Mouse (Mus musculus) hindbrain, postnatal 0 days (tissue): ENCODE data around the gene Pea15a. TPM values are rescaled to one million over a fixed set of nuclear protein-coding genes. Genes with fewer than 3 reads are reported as not detected.

Experiments used
- ATAC-seq: fragments of 200-750 bp; cut with Nextera tagmentation; 2 replicates; pipeline ENCODE4 v1.8.0; 2017; ENCODE audit warnings: mild to moderate bottlenecking, moderate TSS enrichment, moderate library complexity
- DNase-seq: peaks from one replicate; pipeline ENCODE4 v3.0.0-alpha.2; 2015; ENCODE audit warnings: low spot score
- H3K27ac ChIP-seq: fragments of 300-500 bp; sonication (generic); 2 replicates; pipeline ENCODE4 v1.5.1; 2014; ENCODE audit warnings: mild to moderate bottlenecking
- H3K27me3 ChIP-seq: fragments of 300-500 bp; sonication (generic); 2 replicates; pipeline ENCODE4 v1.6.1; 2014; ENCODE audit warnings: low read length, mixed read lengths; ENCODE audit not compliant: insufficient read depth
- H3K36me3 ChIP-seq: fragments of 300-500 bp; sonication (generic); 2 replicates; pipeline ENCODE4 v1.6.1; 2014; ENCODE audit warnings: low read length, mixed read lengths; ENCODE audit not compliant: insufficient read depth
- H3K4me1 ChIP-seq: fragments of 300-500 bp; sonication (generic); 2 replicates; pipeline ENCODE4 v1.6.1; 2014; ENCODE audit warnings: antibody characterized with exemption, low read length, mixed read lengths; ENCODE audit not compliant: insufficient read depth
- H3K4me2 ChIP-seq: fragments of 300-500 bp; sonication (generic); 2 replicates; pipeline ENCODE4 v1.6.1; 2014; ENCODE audit warnings: low read depth, mild to moderate bottlenecking, low read length, moderate library complexity, mixed read lengths
- H3K4me3 ChIP-seq: fragments of 300-500 bp; sonication (generic); 2 replicates; pipeline ENCODE4 v1.5.1; 2014; ENCODE audit warnings: low read length
- H3K9ac ChIP-seq: fragments of 300-500 bp; sonication (generic); replicated peaks from 2 replicates; pipeline ENCODE4 v1.6.1; 2014; ENCODE audit warnings: mild to moderate bottlenecking, low read length, moderate library complexity, mixed read lengths
- H3K9me3 ChIP-seq: fragments of 300-500 bp; sonication (generic); 2 replicates; pipeline ENCODE4 v1.6.1; 2016; ENCODE audit warnings: low read length, mixed read lengths
- CTCF ChIP-seq: IDR thresholded peaks from 2 replicates; pipeline ENCODE4 v1.5.1; 2016; ENCODE audit warnings: antibody characterized with exemption, control low read depth, low read depth
- WGBS: fragments of 180-500 bp; shearing (Covaris S2); extraction: QIAGEN DNeasy Blood & Tissue Kit; methylation state at CpG from one replicate; pipeline ENCODE4 v1.1.7; 2014; 5-methylcytosine and 5-hydroxymethylcytosine counted together
- polyA plus RNA-seq: library from polyadenylated mRNA; unstranded; fragments of >200 nt; fragmentation: Nextera tagmentation; extraction: Ambion mirVana; gene quantifications from 2 replicates; pipeline ENCODE4 v1.2.1, GENCODE M21; 2015
- total RNA-seq: library from RNA; depleted of rRNA; stranded (reverse); fragments of >200 nt; gene quantifications from 2 replicates; pipeline ENCODE4 v1.2.3, GENCODE M21; 2014

The Pea15a gene
- total and polyA plus RNA-seq, 2 experiments from 2014 or later, result 309 to 503 TPM

DNA sequence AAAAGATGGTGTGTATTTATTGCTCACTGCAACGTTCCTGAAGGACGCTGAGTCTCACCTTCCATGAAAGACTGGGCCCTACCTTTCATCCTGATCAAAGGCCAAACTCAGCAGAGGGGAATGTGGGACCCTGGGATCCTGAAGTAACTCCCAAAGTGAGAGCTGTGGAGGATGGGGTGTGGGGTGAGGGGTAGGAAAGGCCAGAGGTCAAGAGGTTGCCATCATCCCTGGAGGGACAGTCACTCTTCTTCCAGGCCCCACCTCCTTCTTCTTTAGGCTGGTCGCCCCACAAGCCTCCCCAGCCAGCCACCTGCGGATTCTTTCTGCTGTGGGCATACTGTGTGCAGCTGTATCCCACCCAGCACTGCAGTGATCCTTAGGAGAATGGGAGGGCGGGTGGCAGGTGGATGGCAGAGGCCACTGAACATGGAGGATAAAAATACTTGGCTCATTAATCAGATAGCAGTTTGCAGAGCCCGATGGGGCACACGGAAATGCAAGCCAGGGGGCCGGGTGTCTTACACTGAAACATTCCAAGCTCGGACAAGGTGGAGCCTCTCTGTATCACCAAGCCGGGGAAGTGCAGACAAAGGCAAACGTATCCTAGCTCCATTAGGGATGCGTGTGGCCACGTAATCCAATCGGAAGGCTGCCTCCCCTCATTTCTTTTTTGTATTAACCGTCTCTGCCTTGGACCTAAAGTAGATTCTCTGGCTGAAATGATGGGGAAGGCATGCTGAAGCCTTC, 11.7 kb upstream of the Pea15a start:
- Histone ChIP-seq H3K4me3 (no peak overlapping the region), H3K36me3 (no peaks in the 10 kb centered on the region), H3K4me2 (no peak overlapping the region), H3K27me3 (no peaks in the 10 kb centered on the region), H3K4me1 (0 out of 2 replicates have a peak, but pooled peaks cover 3% of the 10 kb centered on the region), H3K27ac (no peak overlapping the region), H3K9me3 (no peaks in the 10 kb centered on the region), H3K9ac (no peak overlapping the region)
- TF ChIP-seq CTCF, result no peak
- ATAC-seq (no peak), DNase-seq (no peak)
- 51% methylated on average over 15 of the region's 15 CpGs for WGBS

DNA sequence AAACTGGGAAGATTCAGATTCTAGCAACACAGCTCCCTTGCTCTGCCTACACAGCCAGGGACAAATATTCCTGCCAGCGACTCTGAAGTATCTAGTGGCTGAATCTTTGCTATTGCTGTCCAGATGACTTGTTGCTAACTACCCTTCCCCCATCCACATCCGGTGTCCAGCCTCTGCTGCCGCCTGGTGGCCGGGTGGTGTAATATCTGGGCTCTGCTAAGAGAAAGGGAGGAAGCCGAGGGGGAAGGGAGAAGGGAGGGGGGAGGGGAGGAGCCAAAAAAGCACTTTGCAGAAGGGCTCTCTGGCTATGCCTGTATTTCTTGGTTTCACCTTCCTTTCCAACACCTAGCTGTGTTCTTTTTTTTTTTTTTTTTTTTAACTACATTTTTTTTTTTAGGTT, 10.5 kb upstream of the Pea15a start:
- Histone ChIP-seq H3K36me3 (no peaks in the 10 kb centered on the region), H3K4me3 (no peak overlapping the region), H3K9ac (no peak overlapping the region), H3K27ac (peak overlapping the region; percentile 74), H3K4me2 (peak overlapping the region; percentile 42; the same call in 1 of the 2 replicates), H3K4me1 (peaks cover 9% of the 10 kb centered on the region), H3K9me3 (no peaks in the 10 kb centered on the region), H3K27me3 (no peaks in the 10 kb centered on the region)
- ATAC-seq (peak; percentile 77), DNase-seq (peak; percentile 91)
- TF ChIP-seq CTCF, result peak; percentile 97
- WGBS, result 4% methylated on average over 5 of the region's 5 CpGs

DNA sequence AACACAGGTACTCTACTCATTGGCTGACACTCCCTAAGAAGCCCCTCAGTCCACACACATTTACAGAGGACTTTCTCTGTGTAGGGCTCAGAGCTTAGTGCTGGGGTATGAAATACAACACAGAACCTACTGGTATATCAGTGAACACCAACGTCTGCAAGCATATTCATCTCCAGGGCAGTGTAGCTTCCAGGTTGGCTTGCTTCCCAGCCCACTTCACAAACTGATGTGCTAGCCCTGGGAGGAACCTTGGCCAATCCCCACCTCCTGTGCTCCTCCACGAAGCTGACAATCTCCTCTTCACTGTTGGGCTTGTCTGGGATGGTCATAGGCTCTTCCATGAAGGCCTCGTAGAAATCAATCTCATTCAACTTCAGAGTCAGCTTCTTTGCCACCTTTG, 8.1 kb upstream of the Pea15a start:
- Histone ChIP-seq H3K36me3 (no peaks in the 10 kb centered on the region), H3K27ac (no peak overlapping the region), H3K4me1 (peaks cover 9% of the 10 kb centered on the region), H3K9ac (no peak overlapping the region), H3K4me3 (no peak overlapping the region), H3K9me3 (no peaks in the 10 kb centered on the region), H3K4me2 (no peak overlapping the region), H3K27me3 (no peaks in the 10 kb centered on the region)
- DNase-seq, result no peak
- no peak for ATAC-seq
- TF ChIP-seq CTCF, result no peak
- 46% methylated on average over 3 of the region's 3 CpGs for WGBS

DNA sequence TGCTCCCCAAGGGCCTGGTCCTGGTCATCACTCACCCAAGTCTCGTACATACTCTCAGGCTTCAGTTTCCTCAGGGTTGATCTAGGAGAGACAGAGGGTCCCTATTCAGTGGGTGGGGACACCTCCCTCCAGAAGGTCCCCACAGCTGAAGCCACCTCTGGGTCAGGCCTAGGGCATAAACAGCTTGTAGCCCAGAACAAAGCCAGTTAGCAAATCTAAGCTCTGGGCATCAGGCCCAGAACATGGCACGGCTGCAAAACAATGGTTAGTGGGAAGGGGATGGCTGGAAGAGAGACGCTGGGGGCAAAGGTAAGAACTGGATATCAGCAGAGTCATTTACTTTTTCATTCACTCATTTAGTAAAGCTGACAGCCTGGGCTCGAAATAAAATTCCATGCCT, 7.2 kb upstream of the Pea15a start:
- H3K27me3 ChIP-seq, result no peaks in the 10 kb centered on the region
- TF ChIP-seq CTCF, result no peak
- peaks cover 9% of the 10 kb centered on the region for H3K4me1 ChIP-seq
- no peak overlapping the region; the same call in 1 of the 2 replicates for H3K27ac ChIP-seq
- H3K4me3 ChIP-seq, result no peak overlapping the region
- no peak overlapping the region for H3K9ac ChIP-seq
- ATAC-seq (no peak), DNase-seq (no peak)
- H3K36me3 ChIP-seq, result no peaks in the 10 kb centered on the region
- WGBS, result 21% methylated on average over 4 of the region's 4 CpGs
- no peaks in the 10 kb centered on the region for H3K9me3 ChIP-seq
- H3K4me2 ChIP-seq, result no peak overlapping the region

DNA sequence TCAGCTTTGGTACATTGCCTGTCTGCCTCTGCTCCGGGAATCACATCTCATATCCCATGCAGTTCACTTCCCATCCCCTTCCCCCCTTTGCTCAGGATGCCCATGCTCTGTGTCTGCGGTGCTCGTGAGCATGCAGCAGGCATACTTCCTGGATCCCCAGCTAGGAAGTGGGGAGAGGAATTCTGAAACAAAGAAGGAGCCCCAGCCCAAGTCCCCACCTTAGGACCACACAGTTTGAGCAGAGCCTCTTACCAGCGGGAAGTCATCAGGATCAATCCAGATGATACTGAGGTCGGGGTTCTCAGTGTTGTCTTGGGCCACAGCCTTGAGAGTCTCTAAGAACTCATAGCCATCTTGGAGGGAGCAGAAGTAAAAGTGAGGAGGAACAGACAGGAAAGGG, 6.2 kb upstream of the Pea15a start:
- Histone ChIP-seq H3K4me3 (no peak overlapping the region), H3K9me3 (no peaks in the 10 kb centered on the region), H3K9ac (no peak overlapping the region), H3K4me1 (peaks cover 9% of the 10 kb centered on the region), H3K27ac (no peak overlapping the region), H3K4me2 (no peak overlapping the region), H3K27me3 (no peaks in the 10 kb centered on the region), H3K36me3 (no peaks in the 10 kb centered on the region)
- TF ChIP-seq CTCF, result no peak
- no peak for DNase-seq
- 37% methylated on average over 5 of the region's 5 CpGs for WGBS
- no peak for ATAC-seq

DNA sequence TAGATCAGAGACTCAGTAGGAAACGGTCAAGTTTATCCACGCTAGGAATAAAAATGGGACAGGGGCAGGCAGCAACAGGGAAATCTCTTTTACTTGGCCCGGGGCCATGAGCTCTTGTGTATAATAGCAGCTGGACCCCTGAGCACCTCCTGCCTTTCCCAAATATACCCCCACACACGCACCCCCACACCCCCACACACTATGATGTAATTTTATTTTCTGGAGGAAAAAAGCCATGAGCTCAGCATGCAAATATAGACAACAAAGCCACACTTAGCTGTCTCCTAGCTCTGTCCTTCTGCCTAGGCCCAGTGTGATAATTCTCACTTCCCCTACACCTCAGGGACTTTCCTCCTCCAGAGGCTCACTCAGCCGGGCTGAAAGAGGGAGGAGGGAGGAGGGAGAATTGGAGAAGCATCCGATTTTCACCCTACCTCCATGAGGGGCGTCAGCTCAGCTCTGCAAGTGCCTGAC, 544 bp upstream of the Pea15a start:
- no peaks in the 10 kb centered on the region for H3K9me3 ChIP-seq
- peak overlapping the region; percentile 95; the same call in 1 of the 2 replicates for H3K9ac ChIP-seq
- H3K4me1 ChIP-seq, result peaks cover 41% of the 10 kb centered on the region
- TF ChIP-seq CTCF, result no peak
- ATAC-seq (peak; percentile 4), DNase-seq (peak; percentile 57)
- 10% methylated on average over 7 of the region's 7 CpGs for WGBS
- H3K27ac ChIP-seq, result peak overlapping the region; percentile 98
- no peaks in the 10 kb centered on the region for H3K27me3 ChIP-seq
- peak overlapping the region; percentile 77 for H3K4me3 ChIP-seq
- H3K36me3 ChIP-seq, result no peaks in the 10 kb centered on the region
- peak overlapping the region; percentile 95 for H3K4me2 ChIP-seq

DNA sequence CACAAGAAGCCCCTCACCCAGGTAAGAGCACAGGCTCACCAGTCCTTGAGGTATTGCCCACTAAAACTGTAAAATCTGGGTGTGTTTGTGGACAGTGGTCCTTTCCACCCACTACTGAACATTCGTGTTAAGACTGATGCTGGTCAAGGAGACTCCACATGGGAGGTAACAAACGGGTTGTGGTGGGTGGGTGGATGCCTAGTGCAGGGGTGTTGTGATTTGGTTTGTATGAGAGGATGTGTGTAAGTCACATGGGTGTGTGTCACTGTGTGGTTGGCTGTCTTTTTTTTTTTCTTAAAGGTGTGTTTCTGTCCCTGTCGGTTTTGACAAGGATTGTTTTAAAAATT, 890 bp downstream of the Pea15a start:
- peaks cover 54% of the 10 kb centered on the region for H3K4me1 ChIP-seq
- H3K27ac ChIP-seq, result peak overlapping the region; percentile 98
- H3K4me2 ChIP-seq, result peak overlapping the region; percentile 95
- ATAC-seq (peak; percentile 24; the same call in 1 of the 2 replicates), DNase-seq (peak; percentile 46)
- H3K9me3 ChIP-seq, result no peaks in the 10 kb centered on the region
- H3K27me3 ChIP-seq, result no peaks in the 10 kb centered on the region
- H3K9ac ChIP-seq, result peak overlapping the region; percentile 95
- no peak for TF ChIP-seq CTCF
- peak overlapping the region; percentile 77 for H3K4me3 ChIP-seq
- 0% methylated on average over 3 of the region's 3 CpGs for WGBS
- no peaks in the 10 kb centered on the region for H3K36me3 ChIP-seq
